Mouse (Mus musculus): Measurements from ENCODE around the gene Phka1. TPM values are rescaled to one million over a fixed set of nuclear protein-coding genes. Genes with fewer than 3 reads are reported as not detected.

Phka1 gene
- polyA plus RNA-seq, 1 experiment = 4.9 TPM

DNA sequence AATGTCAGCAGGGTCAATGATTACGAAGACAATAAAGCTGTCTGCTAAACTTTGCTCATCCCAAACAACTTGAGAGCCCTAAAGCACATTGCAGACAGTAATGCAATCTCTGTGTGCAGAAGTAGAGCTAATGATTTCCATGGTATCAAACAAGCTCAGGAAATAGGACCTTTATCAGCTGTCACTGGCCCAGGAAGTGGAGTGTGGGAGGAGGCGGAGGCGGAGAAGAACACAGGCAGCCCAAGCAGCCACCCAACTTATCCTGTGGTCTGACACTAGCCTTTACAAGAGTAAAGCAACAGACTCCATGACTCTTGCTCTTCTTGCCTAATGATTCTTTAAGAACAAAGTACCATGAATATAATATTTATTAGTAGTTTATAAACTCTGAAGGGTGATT is 165.6 kb downstream of the Phka1 start:
- no peak for TF ChIP-seq POLR2A (IDR thresholded peaks at IDR 0.05; ENCODE audit: borderline replicate concordance, low read depth, low read length)
- no peak for TF ChIP-seq CTCF (IDR thresholded peaks at IDR 0.05; ENCODE audit: low read depth, low read length)

GRCm38 (mm10) chrX:102476784-102477183 is 167.3 kb downstream of the Phka1 start:
- Histone ChIP-seq H3K27ac (ENCODE audit: insufficient read depth, low read depth, low read length) (no peak overlapping the region), H3K4me1 (ENCODE audit: control insufficient read depth, insufficient read depth, low read length) (peaks cover 5% of the 10 kb centered on the region), H3K4me3 (ENCODE audit: insufficient read depth, low read length) (no peak overlapping the region)
- no peak for TF ChIP-seq CTCF (IDR thresholded peaks at IDR 0.05; ENCODE audit: low read depth, low read length)
- TF ChIP-seq POLR2A (IDR thresholded peaks at IDR 0.05; ENCODE audit: borderline replicate concordance, low read depth, low read length) = no peak

More for the DNA sequence above, 165.6 kb downstream of the Phka1 start:
- H3K4me3 ChIP-seq (ENCODE audit: insufficient read depth, low read length) = no peak overlapping the region
- peaks cover 5% of the 10 kb centered on the region for H3K4me1 ChIP-seq (ENCODE audit: control insufficient read depth, insufficient read depth, low read length)
- no peak overlapping the region for H3K27ac ChIP-seq (ENCODE audit: insufficient read depth, low read depth, low read length)

- TF ChIP-seq CTCF (IDR thresholded peaks at IDR 0.05; ENCODE audit: low read depth, low read length) (no peak), POLR2A (IDR thresholded peaks at IDR 0.05; ENCODE audit: borderline replicate concordance, low read depth, low read length) (no peak)
- no peak overlapping the region for H3K4me3 ChIP-seq (ENCODE audit: insufficient read depth, low read length)
- H3K27ac ChIP-seq (ENCODE audit: insufficient read depth, low read depth, low read length) = no peak overlapping the region
- H3K4me1 ChIP-seq (ENCODE audit: control insufficient read depth, insufficient read depth, low read length) = no peaks in the 10 kb centered on the region
These were observed 168.5 kb downstream of the Phka1 start for GRCm38 (mm10) chrX:102475555-102475954.

Other genes starting within 250 kb of the Phka1 start
- 9.8 and 11.3 TPM in 2 replicates for gene Hdac8, start 138.9 kb downstream of the Phka1 start, polyA plus RNA-seq (2012; ENCODE audit: insufficient read depth, insufficient read length, missing spikeins)
- gene Gm3880, start 42.7 kb upstream of the Phka1 start, polyA plus RNA-seq (2012; ENCODE audit: insufficient read depth, insufficient read length, missing spikeins) = not detected in 2 replicates
- gene Gm9112, start 63.4 kb upstream of the Phka1 start, polyA plus RNA-seq (2012; ENCODE audit: insufficient read depth, insufficient read length, missing spikeins) = not detected in 2 replicates
- not detected in 2 replicates for gene Dmrtc1b, start 63.6 kb upstream of the Phka1 start, polyA plus RNA-seq (2012; ENCODE audit: insufficient read depth, insufficient read length, missing spikeins)
- gene Dmrtc1c1, start 158.7 kb upstream of the Phka1 start, polyA plus RNA-seq (2012; ENCODE audit: insufficient read depth, insufficient read length, missing spikeins) = not detected in 2 replicates
- gene Dmrtc1c2, start 210.4 kb upstream of the Phka1 start, polyA plus RNA-seq (2012; ENCODE audit: insufficient read depth, insufficient read length, missing spikeins) = not detected in 2 replicates
- not detected in 2 replicates for gene 1700031F05Rik, start 223.7 kb upstream of the Phka1 start, polyA plus RNA-seq (2012; ENCODE audit: insufficient read depth, insufficient read length, missing spikeins)